Mouse (Mus musculus): ENCODE results near the gene Rassf1.

The Rassf1 gene

GRCm38 (mm10) chr9:107581584-107581983, 30.2 kb downstream of the Rassf1 start:
- no peak for DNase-seq

DNA sequence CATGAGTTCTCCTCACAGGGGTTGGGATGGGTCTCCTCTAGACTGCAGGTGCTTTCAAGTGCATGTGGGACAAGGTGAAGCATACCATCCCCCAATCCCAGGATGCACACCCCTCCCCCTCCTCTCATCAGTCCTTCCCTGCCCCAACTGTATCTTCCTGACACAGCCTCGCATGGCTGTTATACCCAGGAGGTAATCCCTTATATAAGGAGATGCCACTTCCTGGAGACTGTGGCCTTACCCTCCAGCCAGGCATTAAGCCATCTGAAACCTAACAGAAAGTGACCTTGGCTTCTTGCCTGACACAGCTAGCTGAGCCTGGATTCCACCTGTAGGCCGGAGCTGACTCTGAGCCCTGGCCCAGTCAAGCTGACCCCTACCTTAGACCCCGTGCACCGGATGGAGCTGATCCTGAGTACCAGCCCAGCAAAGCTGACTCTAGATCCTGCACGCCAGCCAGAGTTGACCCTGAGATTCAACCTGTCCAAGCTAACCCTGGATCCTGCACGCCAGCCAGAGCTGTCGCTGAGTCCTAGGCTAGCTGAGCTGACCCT, 31.2 kb downstream of the Rassf1 start:
- no peak for DNase-seq

DNA sequence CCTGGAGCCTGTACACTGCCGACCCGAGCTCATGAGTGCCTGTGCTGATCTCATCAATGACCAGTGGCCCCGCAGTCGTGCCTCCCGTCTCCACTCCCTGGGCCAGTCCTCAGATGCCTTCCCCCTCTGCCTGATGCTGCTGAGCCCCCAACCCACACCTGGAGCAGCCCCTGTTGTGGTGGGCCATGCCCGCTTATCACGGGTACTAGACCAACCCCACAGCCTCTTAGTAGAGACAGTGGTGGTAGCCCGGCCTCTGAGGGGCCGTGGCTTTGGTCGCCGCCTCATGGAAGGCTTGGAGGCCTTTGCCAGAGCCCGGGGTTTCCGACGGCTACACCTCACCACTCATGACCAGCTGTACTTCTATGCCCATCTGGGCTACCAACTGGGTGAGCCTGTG, 31.8 kb downstream of the Rassf1 start:
- no peak for DNase-seq

GRCm38 (mm10) chr9:107586504-107586903, 35.1 kb downstream of the Rassf1 start:
- no peak for DNase-seq

GRCm38 (mm10) chr9:107586974-107587832, 35.8 kb downstream of the Rassf1 start, which contains the start of gene Ifrd2:
Gene Ifrd2, plus strand, starts transcription at chr9:107587642.
- DNase-seq: peak; percentile 99

GRCm38 (mm10) chr9:107587833-107588639, 36.7 kb downstream of the Rassf1 start:
- DNase-seq: peak; percentile 62 to 65

DNA sequence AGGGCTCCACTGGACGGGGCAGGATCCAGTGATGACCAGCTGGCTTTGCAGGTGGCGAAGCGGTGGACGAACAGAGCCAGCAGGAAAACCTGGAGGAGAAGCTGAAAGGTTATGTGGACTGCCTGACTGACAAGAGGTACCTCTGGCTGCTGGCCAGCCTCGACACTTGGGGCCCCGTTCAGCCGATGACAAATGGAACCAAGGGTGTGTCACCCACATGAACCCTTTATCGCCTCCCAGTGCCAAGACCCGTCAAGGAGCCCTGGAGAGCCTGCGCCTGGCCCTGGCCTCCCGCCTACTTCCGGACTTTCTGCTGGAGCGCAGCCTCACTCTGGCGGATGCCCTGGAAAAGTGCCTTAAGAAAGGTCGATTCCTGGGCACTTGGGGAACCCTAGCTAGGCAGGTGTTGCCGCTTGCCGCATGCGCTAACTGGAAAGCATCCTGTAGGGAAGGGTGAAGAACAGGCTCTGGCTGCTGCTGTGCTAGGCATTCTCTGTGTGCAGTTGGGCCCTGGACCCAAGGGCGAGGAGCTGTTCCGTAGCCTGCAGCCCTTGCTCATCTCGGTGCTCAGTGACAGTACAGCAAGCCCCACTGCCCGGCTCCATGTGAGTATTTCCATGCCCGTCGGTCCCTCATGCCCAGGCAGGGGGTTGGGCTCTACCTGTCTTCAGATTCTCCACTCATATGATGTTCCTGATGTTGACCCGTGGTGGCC, 38.9 kb downstream of the Rassf1 start:
- peak; percentile 89 to 93 for DNase-seq

- peak in 1 of 2 experiments; percentile 71 for DNase-seq
These were observed 39.4 kb downstream of the Rassf1 start for GRCm38 (mm10) chr9:107590773-107591060.

GRCm38 (mm10) chr9:107593101-107593976, 42.0 kb downstream of the Rassf1 start:
- DNase-seq: no peak

- DNase-seq: no peak
These were observed 43.1 kb downstream of the Rassf1 start for GRCm38 (mm10) chr9:107594281-107595062.

DNA sequence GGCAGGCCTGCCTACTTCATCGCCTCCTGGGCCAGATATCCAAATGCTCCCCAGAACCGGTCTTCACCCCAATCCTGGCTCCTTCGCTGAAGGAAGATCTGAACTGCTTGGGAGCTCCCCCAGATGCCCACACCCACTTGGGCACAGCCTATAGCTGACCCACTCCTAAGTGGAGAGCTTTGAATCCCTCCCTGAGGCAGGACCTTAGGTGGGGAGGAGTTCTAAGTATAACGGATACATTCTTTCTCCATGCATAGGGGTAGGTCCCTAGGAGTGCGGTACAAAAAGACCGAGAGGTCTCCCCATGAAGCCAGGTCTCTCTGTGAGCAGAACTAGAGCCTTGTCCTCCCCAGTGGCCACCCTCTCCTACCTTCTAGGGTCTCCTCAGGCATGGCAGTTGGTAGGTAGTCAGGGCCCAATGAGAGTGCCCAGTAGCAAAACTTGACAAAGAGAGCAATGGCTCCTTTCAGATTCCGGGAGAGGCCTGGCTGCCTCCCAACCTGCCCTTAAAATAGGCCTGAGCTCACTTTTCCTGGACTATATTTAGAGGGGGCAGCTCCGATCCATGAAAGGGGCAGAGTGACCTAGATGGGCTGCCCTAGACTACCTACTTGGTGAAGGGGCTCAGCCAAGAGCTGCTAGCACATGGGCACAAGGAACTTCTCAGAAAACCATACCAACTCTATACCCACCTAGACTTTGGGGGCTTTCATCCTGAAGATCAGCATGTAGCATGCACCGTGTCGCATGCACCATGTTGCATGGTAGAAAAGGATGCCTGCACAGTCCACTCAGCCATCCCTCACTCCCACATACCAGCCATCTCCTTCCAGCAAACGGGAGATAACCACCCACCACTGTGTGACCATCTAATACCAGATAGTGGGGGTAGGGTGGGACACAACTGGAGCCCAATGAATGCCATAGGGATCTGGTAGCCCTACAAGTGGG, 45.5 kb downstream of the Rassf1 start:
- no peak for DNase-seq

DNA sequence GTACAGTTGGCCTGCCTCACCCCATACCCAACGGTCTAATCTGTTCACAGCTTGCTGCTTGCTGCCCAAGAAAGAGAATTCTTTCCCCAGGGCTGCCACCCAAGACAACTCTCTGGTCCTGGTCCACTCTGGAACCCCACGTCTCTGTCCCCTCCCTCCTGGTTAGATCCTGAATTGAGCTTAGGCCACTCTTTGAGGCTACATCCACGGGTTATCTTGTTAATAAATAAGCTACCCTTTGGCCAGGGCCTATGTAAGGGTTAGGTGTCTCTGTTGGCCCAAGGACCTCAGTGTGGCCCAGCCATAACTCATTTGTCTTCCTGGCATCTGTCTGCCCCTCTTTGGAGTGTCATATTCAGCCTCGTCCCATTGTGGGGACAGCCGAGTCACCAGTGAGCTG, 47.0 kb downstream of the Rassf1 start:
- DNase-seq: no peak

- DNase-seq: no peak
These were observed 48.1 kb downstream of the Rassf1 start for GRCm38 (mm10) chr9:107599433-107599832.

DNA sequence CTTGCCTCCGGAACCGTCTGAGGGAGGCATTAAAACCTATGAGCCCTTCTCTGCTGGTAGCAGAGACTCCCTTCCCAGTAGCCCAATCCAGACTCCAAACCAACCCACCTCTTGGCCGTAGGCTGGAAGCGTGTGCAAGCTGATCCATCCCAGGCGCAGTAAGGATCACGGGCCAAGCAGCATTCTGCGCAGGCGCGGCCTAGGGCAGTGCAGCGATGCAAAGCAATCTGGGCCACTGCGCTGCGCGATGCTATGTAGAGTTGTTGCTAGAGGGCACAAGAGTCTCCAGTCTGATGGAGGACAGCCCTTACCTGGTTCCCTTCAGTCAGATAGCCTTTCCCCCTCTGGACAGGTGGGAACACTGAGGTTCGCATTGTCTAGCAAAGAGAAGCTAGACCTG, 48.5 kb downstream of the Rassf1 start:
- DNase-seq: no peak

DNA sequence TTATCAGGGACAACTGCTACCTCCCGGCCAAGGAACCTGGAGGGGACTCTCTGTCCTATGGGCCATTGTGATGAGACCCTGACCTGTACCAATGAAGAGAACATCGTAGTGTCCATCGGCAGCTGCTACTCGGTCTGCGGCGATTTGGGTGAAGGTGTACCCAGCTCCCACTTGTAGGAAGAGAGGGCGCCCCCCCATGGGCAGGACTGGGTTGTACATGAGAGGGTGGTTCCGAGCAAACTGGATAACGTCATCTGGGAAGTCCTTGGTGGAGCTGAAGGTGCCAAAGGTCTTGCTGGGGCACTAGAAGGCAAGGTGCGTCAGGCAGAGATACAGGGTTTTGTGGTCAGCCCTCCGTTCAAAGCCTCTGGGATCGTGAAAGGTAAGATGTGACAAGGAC, 49.4 kb downstream of the Rassf1 start:
- DNase-seq: no peak

- DNase-seq: no peak
These were observed 49.9 kb downstream of the Rassf1 start for GRCm38 (mm10) chr9:107601275-107601674.

DNA sequence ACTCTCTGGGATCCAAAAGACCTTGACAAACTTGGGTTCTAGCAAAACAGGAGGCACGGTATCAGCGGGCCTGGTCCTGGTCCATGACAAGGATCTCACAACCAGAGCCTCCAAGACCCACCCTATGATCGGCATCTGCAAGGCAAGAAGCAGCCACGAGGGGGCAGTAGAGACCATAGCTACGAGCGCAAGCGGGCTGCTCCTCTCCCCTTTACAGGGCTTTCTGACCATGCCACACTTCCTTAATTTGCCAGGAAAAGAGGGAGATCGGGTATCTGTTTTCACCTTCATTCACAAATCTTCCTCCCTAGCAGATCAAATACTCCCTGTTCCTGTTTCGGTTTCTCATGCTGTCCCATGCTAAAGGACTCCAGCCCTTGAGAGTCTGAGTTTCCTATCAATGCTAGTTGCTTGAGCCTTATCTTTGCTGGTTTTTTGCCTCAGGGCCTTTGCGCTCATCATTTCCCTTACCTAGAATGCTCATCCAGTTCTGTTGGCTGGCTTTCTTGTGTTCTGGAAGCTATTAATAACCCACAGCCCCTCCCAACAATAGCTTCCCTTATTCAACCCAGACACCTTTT, 50.8 kb downstream of the Rassf1 start:
- peak; percentile 88 to 93 for DNase-seq

DNA sequence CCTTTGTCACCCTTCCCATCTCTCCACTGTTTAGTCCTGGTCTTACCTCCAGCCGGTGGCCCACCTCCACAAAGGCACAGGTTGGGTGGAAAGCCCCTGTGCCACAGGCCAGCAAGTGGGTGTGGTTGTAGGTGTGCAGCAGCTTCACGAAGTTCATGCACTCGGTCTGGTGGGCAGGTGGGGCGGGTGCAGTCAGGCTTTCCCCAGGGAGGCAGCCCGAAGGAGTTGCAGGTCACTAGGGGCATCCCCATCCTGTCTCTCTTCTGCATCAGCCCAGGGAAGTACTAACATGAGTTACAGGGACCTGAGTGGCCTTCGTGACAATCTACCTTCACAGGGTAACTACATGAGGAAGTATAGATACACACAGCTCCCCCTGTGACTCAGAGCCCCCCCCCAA, 51.9 kb downstream of the Rassf1 start:
- DNase-seq: no peak

GRCm38 (mm10) chr9:107605041-107605661, 53.8 kb downstream of the Rassf1 start:
- DNase-seq: peak; percentile 71 to 83

Data from lung, adult 18-20 months (tissue).